Comparison of ENCODE assay signal across 17 mouse cellular contexts in the genomic region with DNA sequence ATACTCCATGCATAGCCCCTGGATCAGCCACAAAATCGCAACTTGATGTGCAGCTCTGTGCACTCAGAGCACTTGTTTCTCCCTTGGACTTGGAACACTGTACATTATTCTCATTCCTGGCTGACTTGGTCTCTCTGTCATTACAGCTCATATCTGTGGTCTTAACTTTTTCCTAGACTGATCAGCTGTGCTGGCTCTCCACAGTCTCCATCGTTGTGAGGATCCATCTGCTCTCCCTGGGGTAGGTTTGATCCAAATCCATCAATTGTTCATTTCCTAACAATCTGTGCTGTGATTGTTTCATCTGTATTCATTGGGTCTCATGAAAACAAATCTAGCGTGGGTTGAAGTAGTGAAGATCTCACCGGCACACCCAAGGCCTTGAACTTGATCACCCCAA.
"Had no signal": no experiment of that assay in that cellular context is flagged by ENCODE, and none has a peak within 500 bp of the region (broad histone marks: within the 10 kb centered on the region; RNA-seq: fewer than 3 reads in every experiment).

No protein-coding gene starts in this region.

- H3K9ac ChIP-seq: limb, embryonic 12.5 days; liver, embryonic 13.5 days; liver, postnatal 0 days; lung, embryonic 15.5 days; midbrain, embryonic 15.5 days; neural tube, embryonic 13.5 days had no signal

- H3K9me3 ChIP-seq: limb, embryonic 12.5 days; liver, embryonic 13.5 days; lung, embryonic 15.5 days; megakaryocyte, embryonic 14.5 days; midbrain, embryonic 15.5 days; neural tube, embryonic 13.5 days had no signal

- H3K27me3 ChIP-seq: limb, embryonic 12.5 days; liver, embryonic 13.5 days; lung, embryonic 15.5 days; megakaryocyte, embryonic 14.5 days; midbrain, embryonic 15.5 days; neural tube, embryonic 13.5 days had no signal

- H3K36me3 ChIP-seq: limb, embryonic 12.5 days; liver, embryonic 13.5 days; lung, embryonic 15.5 days; midbrain, embryonic 15.5 days; neural tube, embryonic 13.5 days had no signal

- H3K4me1 ChIP-seq: lung, embryonic 15.5 days; midbrain, embryonic 15.5 days; neural tube, embryonic 13.5 days had no signal

- DNase-seq: kidney, adult 2 months; kidney, postnatal 25 days; liver; liver, embryonic 13.5 days; liver, postnatal 0 days; lung, postnatal 14 days; right cerebral cortex, postnatal 14 days; thymus, adult 18-20 months; thymus, postnatal 14 days had no signal

- H3K4me2 ChIP-seq: limb, embryonic 12.5 days; liver, embryonic 13.5 days; lung, embryonic 15.5 days; midbrain, embryonic 11.5 days; midbrain, embryonic 15.5 days; neural tube, embryonic 13.5 days had no signal

- H3K27ac ChIP-seq: limb, embryonic 12.5 days; liver, embryonic 13.5 days; lung, embryonic 15.5 days; macrophage; midbrain, embryonic 15.5 days; neural tube, embryonic 13.5 days had no signal

- H3K4me3 ChIP-seq: limb, embryonic 12.5 days; liver, embryonic 13.5 days; lung, embryonic 15.5 days; megakaryocyte, embryonic 14.5 days; midbrain, embryonic 15.5 days; neural tube, embryonic 13.5 days had no signal

- ATAC-seq: intestine, embryonic 16.5 days; liver, postnatal 0 days; midbrain, embryonic 15.5 days had no signal
